Mouse (Mus musculus): ENCODE data around the gene Unc45b. TPM values are rescaled to one million over a fixed set of nuclear protein-coding genes. Genes with fewer than 3 reads are reported as not detected.

Unc45b gene
- polyA plus RNA-seq, 1 experiment: 0.01 TPM

- TF ChIP-seq GATA1 (IDR thresholded peaks at IDR 0.05; ENCODE audit: low read length): no peak
These were observed 4.5 kb downstream of the Unc45b start for GRCm38 (mm10) chr11:82914711-82915352.

GRCm38 (mm10) chr11:82920768-82921167, 10.4 kb downstream of the Unc45b start:
- no peak for TF ChIP-seq GATA1 (IDR thresholded peaks at IDR 0.05; ENCODE audit: low read length)

- no peak for TF ChIP-seq GATA1 (IDR thresholded peaks at IDR 0.05; ENCODE audit: low read length)
These were observed 11.3 kb downstream of the Unc45b start for GRCm38 (mm10) chr11:82921691-82922090.

GRCm38 (mm10) chr11:82928897-82929632, 18.7 kb downstream of the Unc45b start:
- no peak for TF ChIP-seq GATA1 (IDR thresholded peaks at IDR 0.05; ENCODE audit: low read length)

- no peak for TF ChIP-seq GATA1 (IDR thresholded peaks at IDR 0.05; ENCODE audit: low read length)
These were observed 19.2 kb downstream of the Unc45b start for GRCm38 (mm10) chr11:82929633-82929950.

- TF ChIP-seq GATA1 (IDR thresholded peaks at IDR 0.05; ENCODE audit: low read length): no peak
These were observed 22.8 kb downstream of the Unc45b start for GRCm38 (mm10) chr11:82933186-82933585.

- no peak for TF ChIP-seq GATA1 (IDR thresholded peaks at IDR 0.05; ENCODE audit: low read length)
These were observed 33.0 kb downstream of the Unc45b start for GRCm38 (mm10) chr11:82943336-82943735.

- TF ChIP-seq GATA1 (IDR thresholded peaks at IDR 0.05; ENCODE audit: low read length): no peak
These were observed 35.3 kb downstream of the Unc45b start for GRCm38 (mm10) chr11:82945636-82946035.

- TF ChIP-seq GATA1 (IDR thresholded peaks at IDR 0.05; ENCODE audit: low read length): no peak
These were observed 37.1 kb downstream of the Unc45b start for GRCm38 (mm10) chr11:82947457-82947856.

- no peak for TF ChIP-seq GATA1 (IDR thresholded peaks at IDR 0.05; ENCODE audit: low read length)
These were observed 38.7 kb downstream of the Unc45b start for GRCm38 (mm10) chr11:82949036-82949435.

GRCm38 (mm10) chr11:82950736-82951481, 40.6 kb downstream of the Unc45b start, which contains the start of gene Slfn5:
Slfn5 (plus strand) TSS chr11:82951349.
- no peak for TF ChIP-seq GATA1 (IDR thresholded peaks at IDR 0.05; ENCODE audit: low read length)

- no peak for TF ChIP-seq GATA1 (IDR thresholded peaks at IDR 0.05; ENCODE audit: low read length)
These were observed 41.7 kb downstream of the Unc45b start for GRCm38 (mm10) chr11:82951865-82952611.

- no peak for TF ChIP-seq GATA1 (IDR thresholded peaks at IDR 0.05; ENCODE audit: low read length)
These were observed 42.5 kb downstream of the Unc45b start for GRCm38 (mm10) chr11:82952612-82953542.

- TF ChIP-seq GATA1 (IDR thresholded peaks at IDR 0.05; ENCODE audit: low read length): no peak
These were observed 44.3 kb downstream of the Unc45b start for GRCm38 (mm10) chr11:82954631-82955030.

- no peak for TF ChIP-seq GATA1 (IDR thresholded peaks at IDR 0.05; ENCODE audit: low read length)
These were observed 46.6 kb downstream of the Unc45b start for GRCm38 (mm10) chr11:82956925-82957324.
